Mouse (Mus musculus) embryonic fibroblast, embryonic 13.5 days (primary cell): ENCODE data around the gene Il1rapl1.

Source experiments
- CTCF ChIP-seq: IDR thresholded peaks from 2 replicates; pipeline ENCODE4 v1.5.1; 2011; ENCODE audit warnings: mild to moderate bottlenecking, control low read depth, low read length, moderate library complexity, borderline replicate concordance; ENCODE audit not compliant: insufficient read depth
- POLR2A ChIP-seq: IDR thresholded peaks from 2 replicates; pipeline ENCODE4 v1.6.1; 2011; ENCODE audit warnings: low read depth, mild to moderate bottlenecking, control low read depth, low read length, moderate library complexity

DNA sequence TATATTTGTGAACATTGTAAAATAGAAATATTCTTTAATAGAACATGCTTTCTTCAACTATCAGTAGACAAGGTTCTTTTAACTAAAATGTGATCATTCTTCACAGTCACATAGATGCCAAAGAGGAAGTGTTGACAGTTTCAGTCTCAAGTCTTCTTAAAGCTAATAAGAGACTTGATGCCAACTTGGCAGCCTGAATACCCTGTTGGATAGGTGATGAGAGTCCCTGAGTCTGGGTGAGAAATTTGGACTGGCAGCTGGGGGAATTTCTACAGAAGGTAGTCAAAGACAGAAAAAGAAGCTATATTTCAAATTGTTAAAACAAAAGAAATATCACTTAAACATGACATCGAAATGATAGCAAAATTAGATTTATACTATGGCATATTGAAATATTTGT lies 451.6 kb downstream of the Il1rapl1 start:
- TF ChIP-seq POLR2A (no peak), CTCF (no peak)
